Mouse (Mus musculus): ENCODE measurements at regions not wholly inside any gene's neighbourhood (a gene's known extent, or its start where the extent isn't known, plus 50 kb on each side); places are given as distances from the start of the nearest gene placed in this dataset.

GRCm38 (mm10) chr8:11115210-11115609 is 107.0 kb upstream of the Irs2 start:
- Histone ChIP-seq H3K4me2 (ENCODE audit: low read depth, low read length) (no peak overlapping the region), H3K9me3 (replicated peaks; ENCODE audit: control insufficient read depth, low read length) (no peaks in the 10 kb centered on the region), H3K27me3 (ENCODE audit: control insufficient read depth, insufficient read depth, low read length) (no peaks in the 10 kb centered on the region; the same call in 1 of the 2 replicates), H3K27ac (ENCODE audit: low read length) (no peak overlapping the region), H3K4me1 (ENCODE audit: control insufficient read depth, insufficient read depth, low read length) (no peaks in the 10 kb centered on the region), H3K9ac (ENCODE audit: low read length) (no peak overlapping the region), H3K4me3 (ENCODE audit: low read length) (no peak overlapping the region), H3K36me3 (ENCODE audit: control insufficient read depth, insufficient read depth) (no peaks in the 10 kb centered on the region)
- ATAC-seq (replicated peaks; ENCODE audit: extremely low read depth, insufficient read depth, low FRiP score) = no peak
- WGBS = 26% methylated on average over 6 of the region's 6 CpGs

DNA sequence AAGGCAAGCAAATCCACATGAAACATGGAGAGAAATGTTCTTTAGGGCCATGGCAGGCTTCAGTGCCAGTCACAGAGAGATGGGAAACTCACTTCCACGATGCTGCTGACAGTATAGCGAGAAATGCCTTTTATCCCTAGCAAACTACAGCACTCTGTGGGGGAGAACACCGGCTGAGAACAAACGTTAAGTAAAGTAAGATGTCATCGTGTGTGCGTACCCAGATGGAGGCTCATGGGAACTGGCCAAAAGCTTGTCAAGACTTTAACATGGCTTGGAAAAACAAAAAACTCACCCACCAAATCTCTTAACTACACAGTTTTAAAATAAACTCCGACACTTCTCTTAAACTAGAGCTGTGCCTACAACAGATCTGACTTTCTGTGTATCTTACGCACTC is 106.3 kb upstream of the Irs2 start:
- no peak overlapping the region for H3K4me3 ChIP-seq (ENCODE audit: low read length)
- ATAC-seq (replicated peaks; ENCODE audit: extremely low read depth, insufficient read depth, low FRiP score) = no peak
- H3K36me3 ChIP-seq (ENCODE audit: control insufficient read depth, insufficient read depth) = no peaks in the 10 kb centered on the region
- no peak overlapping the region for H3K4me2 ChIP-seq (ENCODE audit: low read depth, low read length)
- no peak overlapping the region for H3K27ac ChIP-seq (ENCODE audit: low read length)
- WGBS = 44% methylated on average over 8 of the region's 8 CpGs
- H3K27me3 ChIP-seq (ENCODE audit: control insufficient read depth, insufficient read depth, low read length) = no peaks in the 10 kb centered on the region; the same call in 1 of the 2 replicates
- no peaks in the 10 kb centered on the region for H3K4me1 ChIP-seq (ENCODE audit: control insufficient read depth, insufficient read depth, low read length)
- no peaks in the 10 kb centered on the region for H3K9me3 ChIP-seq (replicated peaks; ENCODE audit: control insufficient read depth, low read length)
- H3K9ac ChIP-seq (ENCODE audit: low read length) = no peak overlapping the region

- Histone ChIP-seq H3K9ac (ENCODE audit: low read length) (no peak overlapping the region), H3K4me1 (ENCODE audit: control insufficient read depth, insufficient read depth, low read length) (no peaks in the 10 kb centered on the region), H3K4me3 (ENCODE audit: low read length) (no peak overlapping the region), H3K4me2 (ENCODE audit: low read depth, low read length) (no peak overlapping the region), H3K36me3 (ENCODE audit: control insufficient read depth, insufficient read depth) (no peaks in the 10 kb centered on the region), H3K27me3 (ENCODE audit: control insufficient read depth, insufficient read depth, low read length) (no peaks in the 10 kb centered on the region), H3K27ac (ENCODE audit: low read length) (no peak overlapping the region), H3K9me3 (replicated peaks; ENCODE audit: control insufficient read depth, low read length) (no peaks in the 10 kb centered on the region)
- ATAC-seq (replicated peaks; ENCODE audit: extremely low read depth, insufficient read depth, low FRiP score) = no peak
- WGBS = 47% methylated on average over 7 of the region's 7 CpGs
Observed at GRCm38 (mm10) chr8:11112908-11113532, 104.8 kb upstream of the Irs2 start.

GRCm38 (mm10) chr8:11111987-11112386 is 103.7 kb upstream of the Irs2 start:
- Histone ChIP-seq H3K9me3 (replicated peaks; ENCODE audit: control insufficient read depth, low read length) (no peaks in the 10 kb centered on the region), H3K4me1 (ENCODE audit: control insufficient read depth, insufficient read depth, low read length) (no peaks in the 10 kb centered on the region), H3K9ac (ENCODE audit: low read length) (no peak overlapping the region), H3K27me3 (ENCODE audit: control insufficient read depth, insufficient read depth, low read length) (no peaks in the 10 kb centered on the region), H3K27ac (ENCODE audit: low read length) (no peak overlapping the region), H3K36me3 (ENCODE audit: control insufficient read depth, insufficient read depth) (no peaks in the 10 kb centered on the region), H3K4me2 (ENCODE audit: low read depth, low read length) (no peak overlapping the region), H3K4me3 (ENCODE audit: low read length) (no peak overlapping the region)
- no peak for ATAC-seq (replicated peaks; ENCODE audit: extremely low read depth, insufficient read depth, low FRiP score)
- WGBS = 65% methylated on average over 2 of the region's 2 CpGs

GRCm38 (mm10) chr8:11107435-11107834 is 99.2 kb upstream of the Irs2 start:
- ATAC-seq (replicated peaks; ENCODE audit: extremely low read depth, insufficient read depth, low FRiP score) = no peak
- Histone ChIP-seq H3K4me2 (ENCODE audit: low read depth, low read length) (no peak overlapping the region), H3K36me3 (ENCODE audit: control insufficient read depth, insufficient read depth) (no peaks in the 10 kb centered on the region), H3K9me3 (replicated peaks; ENCODE audit: control insufficient read depth, low read length) (no peaks in the 10 kb centered on the region), H3K4me1 (ENCODE audit: control insufficient read depth, insufficient read depth, low read length) (no peaks in the 10 kb centered on the region), H3K9ac (ENCODE audit: low read length) (no peak overlapping the region), H3K27ac (ENCODE audit: low read length) (no peak overlapping the region), H3K27me3 (ENCODE audit: control insufficient read depth, insufficient read depth, low read length) (no peaks in the 10 kb centered on the region), H3K4me3 (ENCODE audit: low read length) (no peak overlapping the region)
- 89% methylated on average over 1 of the region's 1 CpGs for WGBS

- Histone ChIP-seq H3K4me3 (ENCODE audit: low read length) (no peak overlapping the region), H3K9me3 (replicated peaks; ENCODE audit: control insufficient read depth, low read length) (no peaks in the 10 kb centered on the region), H3K27ac (ENCODE audit: low read length) (no peak overlapping the region), H3K9ac (ENCODE audit: low read length) (no peak overlapping the region), H3K4me2 (ENCODE audit: low read depth, low read length) (no peak overlapping the region), H3K27me3 (ENCODE audit: control insufficient read depth, insufficient read depth, low read length) (no peaks in the 10 kb centered on the region), H3K36me3 (ENCODE audit: control insufficient read depth, insufficient read depth) (no peaks in the 10 kb centered on the region), H3K4me1 (ENCODE audit: control insufficient read depth, insufficient read depth, low read length) (no peaks in the 10 kb centered on the region)
- WGBS = 77% methylated on average over 5 of the region's 5 CpGs
- ATAC-seq (replicated peaks; ENCODE audit: extremely low read depth, insufficient read depth, low FRiP score) = no peak
Observed at GRCm38 (mm10) chr8:11107021-11107420, 98.8 kb upstream of the Irs2 start.

DNA sequence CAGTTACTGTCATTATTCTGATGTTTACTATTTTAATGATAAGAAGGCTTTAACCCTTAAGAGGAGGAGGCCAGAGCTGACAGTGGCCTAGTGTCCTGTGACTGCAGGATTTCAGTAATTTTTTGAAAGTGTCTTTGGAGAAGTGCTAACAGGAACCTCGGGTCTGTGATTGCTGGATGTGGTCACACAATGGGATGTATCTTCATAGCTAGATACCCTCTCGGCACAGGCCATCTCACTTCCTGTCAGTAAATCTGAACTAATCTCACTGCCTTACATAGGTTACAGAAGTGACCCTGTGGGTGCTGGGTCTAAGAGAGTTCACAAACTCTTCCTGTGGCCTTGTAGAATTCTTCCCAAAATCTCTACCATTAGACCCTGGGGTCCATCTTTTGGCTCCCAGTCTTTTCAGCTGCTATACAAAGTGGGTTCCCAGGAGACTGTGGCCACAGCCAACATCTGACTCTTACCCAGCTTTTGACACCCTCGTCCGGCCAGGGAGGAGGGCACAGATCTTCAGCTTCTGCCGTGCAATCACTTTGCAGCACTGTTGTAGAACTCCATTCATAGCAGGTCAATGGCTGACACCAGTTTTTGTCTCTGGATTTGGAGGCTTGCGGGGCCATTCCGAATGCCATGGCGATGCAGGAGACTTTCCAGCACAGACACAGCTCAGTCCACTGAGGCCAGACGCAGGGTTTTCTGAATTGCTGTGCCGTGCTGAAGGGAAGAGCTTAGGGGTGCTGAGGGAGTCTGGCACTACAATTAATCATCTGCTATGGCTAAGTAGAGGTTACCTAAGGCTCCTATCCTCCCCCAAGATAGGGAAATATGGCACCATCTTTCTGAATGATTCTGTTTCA is 95.7 kb upstream of the Irs2 start:
- no peaks in the 10 kb centered on the region for H3K36me3 ChIP-seq (ENCODE audit: control insufficient read depth, insufficient read depth)
- H3K27me3 ChIP-seq (ENCODE audit: control insufficient read depth, insufficient read depth, low read length) = no peaks in the 10 kb centered on the region
- no peaks in the 10 kb centered on the region for H3K9me3 ChIP-seq (replicated peaks; ENCODE audit: control insufficient read depth, low read length)
- H3K9ac ChIP-seq (ENCODE audit: low read length) = no peak overlapping the region
- no peak overlapping the region for H3K4me2 ChIP-seq (ENCODE audit: low read depth, low read length)
- H3K4me3 ChIP-seq (ENCODE audit: low read length) = no peak overlapping the region
- WGBS = 77% methylated on average over 10 of the region's 10 CpGs
- ATAC-seq (replicated peaks; ENCODE audit: extremely low read depth, insufficient read depth, low FRiP score) = no peak
- H3K4me1 ChIP-seq (ENCODE audit: control insufficient read depth, insufficient read depth, low read length) = peaks cover under 1% of the 10 kb centered on the region
- H3K27ac ChIP-seq (ENCODE audit: low read length) = no peak overlapping the region

DNA sequence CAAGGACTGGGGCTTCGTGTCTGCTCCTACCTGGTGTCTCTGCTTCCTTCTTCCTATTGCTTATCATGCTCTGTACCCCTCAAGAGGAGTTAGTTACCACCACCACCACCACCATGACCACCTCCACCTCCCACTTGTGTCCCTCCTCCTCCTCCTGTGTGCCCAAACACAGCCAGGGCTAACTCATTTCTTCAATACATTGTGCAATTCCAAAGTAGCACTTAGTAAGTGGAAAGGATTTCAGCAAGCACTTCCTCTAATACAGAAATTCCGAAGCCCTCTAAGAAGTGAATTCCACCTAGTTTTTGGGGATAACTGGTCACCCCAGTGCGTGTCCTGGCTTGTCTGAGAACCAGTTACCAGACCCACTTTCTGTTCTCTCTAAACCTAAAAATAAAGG is 92.1 kb upstream of the Irs2 start:
- WGBS = 87% methylated on average over 3 of the region's 3 CpGs

DNA sequence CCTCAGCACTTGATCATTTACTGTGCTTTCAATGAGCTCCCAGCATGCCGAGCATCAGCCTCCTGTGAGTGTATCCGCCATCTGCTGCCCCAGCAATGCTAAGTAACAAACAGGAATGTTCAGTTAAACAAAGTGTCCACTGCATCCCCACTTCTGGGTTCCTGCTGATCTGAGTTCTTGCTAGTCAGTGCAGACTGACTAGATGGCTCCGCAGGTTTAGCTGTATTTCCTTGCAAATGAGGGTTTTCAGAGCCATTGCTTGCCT is 91.3 kb upstream of the Irs2 start:
- H3K9ac ChIP-seq (ENCODE audit: low read length) = no peak overlapping the region
- no peak overlapping the region for H3K27ac ChIP-seq (ENCODE audit: low read length)
- no peak for ATAC-seq (replicated peaks; ENCODE audit: extremely low read depth, insufficient read depth, low FRiP score)
- no peak overlapping the region for H3K4me3 ChIP-seq (ENCODE audit: low read length)
- H3K9me3 ChIP-seq (replicated peaks; ENCODE audit: control insufficient read depth, low read length) = no peaks in the 10 kb centered on the region
- no peaks in the 10 kb centered on the region for H3K27me3 ChIP-seq (ENCODE audit: control insufficient read depth, insufficient read depth, low read length)
- no peak overlapping the region for H3K4me2 ChIP-seq (ENCODE audit: low read depth, low read length)
- 77% methylated on average over 3 of the region's 3 CpGs for WGBS
- H3K36me3 ChIP-seq (ENCODE audit: control insufficient read depth, insufficient read depth) = no peaks in the 10 kb centered on the region
- peaks cover 8% of the 10 kb centered on the region for H3K4me1 ChIP-seq (ENCODE audit: control insufficient read depth, insufficient read depth, low read length)

More for the DNA sequence above, 92.1 kb upstream of the Irs2 start:
- no peaks in the 10 kb centered on the region for H3K36me3 ChIP-seq (ENCODE audit: control insufficient read depth, insufficient read depth)
- ATAC-seq (replicated peaks; ENCODE audit: extremely low read depth, insufficient read depth, low FRiP score) = no peak
- H3K9ac ChIP-seq (ENCODE audit: low read length) = no peak overlapping the region
- peaks cover 8% of the 10 kb centered on the region for H3K4me1 ChIP-seq (ENCODE audit: control insufficient read depth, insufficient read depth, low read length)
- H3K27ac ChIP-seq (ENCODE audit: low read length) = no peak overlapping the region
- no peak overlapping the region for H3K4me2 ChIP-seq (ENCODE audit: low read depth, low read length)
- H3K9me3 ChIP-seq (replicated peaks; ENCODE audit: control insufficient read depth, low read length) = no peaks in the 10 kb centered on the region
- no peaks in the 10 kb centered on the region for H3K27me3 ChIP-seq (ENCODE audit: control insufficient read depth, insufficient read depth, low read length)
- H3K4me3 ChIP-seq (ENCODE audit: low read length) = no peak overlapping the region

Data from heart, embryonic 16.5 days (tissue).